8 mouse cellular contexts compared by ENCODE assay signal in the genomic region with DNA sequence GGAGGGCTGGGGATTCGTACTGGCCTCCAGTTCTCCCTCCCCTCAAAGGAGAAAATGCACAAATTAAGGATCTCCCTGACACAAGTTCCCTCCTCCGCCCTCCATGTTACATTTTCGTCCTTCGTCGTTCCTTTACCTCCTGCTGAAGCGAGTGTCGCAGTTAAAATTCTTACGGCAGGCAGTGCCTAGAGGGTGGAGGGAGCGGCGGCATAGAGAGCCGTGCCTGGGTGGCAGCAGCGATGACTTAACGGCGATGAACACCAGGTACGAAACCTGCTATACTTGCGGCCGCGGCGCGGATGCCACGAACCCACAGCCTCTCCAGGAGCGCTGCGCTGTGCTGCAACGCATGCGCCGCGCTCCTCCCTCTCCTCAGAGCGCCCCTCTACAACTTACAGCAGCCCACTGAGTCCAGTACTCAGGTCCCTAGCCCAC. TPM values are rescaled to one million over a fixed set of nuclear protein-coding genes. Genes with fewer than 3 reads are reported as not detected.
A peak's percentile ranks its signal among the peaks of the same experiment; 100 is the strongest.
DNase-seq lines count a peak whose midpoint lies in the region; ATAC-seq and TF ChIP-seq lines count a peak whose summit lies in the region.

No protein-coding gene starts in this region.

- H3K79me2 ChIP-seq in heart, adult 2 months (replicated peaks; ENCODE audit: control insufficient read depth, insufficient read depth, low read length) = no peaks in the 10 kb centered on the region

- no peak for TF ChIP-seq EP300 in heart, adult 2 months (IDR thresholded peaks at IDR 0.05; ENCODE audit: insufficient read depth, low read depth, low read length)
- no peak for TF ChIP-seq EP300 in liver, embryonic 14.5 days (IDR thresholded peaks at IDR 0.05; ENCODE audit: low read depth)

- TF ChIP-seq CTCF in cortical plate, adult 2 months (IDR thresholded peaks at IDR 0.05; ENCODE audit: extremely low read depth, insufficient read depth, low read length) = no peak
- TF ChIP-seq CTCF in heart, adult 2 months (IDR thresholded peaks at IDR 0.05) = no peak
- TF ChIP-seq CTCF in kidney, adult 2 months (conservative IDR thresholded peaks at IDR 0.05; ENCODE audit: insufficient read depth, insufficient read length, low read depth, low read length) = no peak
- no peak; the same call in 1 of the 2 replicates for TF ChIP-seq CTCF in liver, embryonic 14.5 days (IDR thresholded peaks at IDR 0.05; ENCODE audit: low read depth)
- no peak for TF ChIP-seq CTCF in testis, adult 2 months (IDR thresholded peaks at IDR 0.05; ENCODE audit: control insufficient read depth, insufficient read depth, insufficient replicate concordance, low read depth, low read length)

- H3K27me3 ChIP-seq in heart, adult 2 months (ENCODE audit: control insufficient read depth, insufficient read depth, low read length) = no peaks in the 10 kb centered on the region
- no peaks in the 10 kb centered on the region for H3K27me3 ChIP-seq in kidney, adult 2 months (replicated peaks; ENCODE audit: control insufficient read depth, insufficient read depth, low read length)
- H3K27me3 ChIP-seq in liver, embryonic 14.5 days (ENCODE audit: control insufficient read depth, insufficient read depth, low read length) = no peaks in the 10 kb centered on the region
- no peaks in the 10 kb centered on the region for H3K27me3 ChIP-seq in testis, adult 2 months (ENCODE audit: control insufficient read depth, insufficient read depth, low read length)

- peak overlapping the region; percentile 73 for H3K9ac ChIP-seq in heart, adult 2 months (ENCODE audit: low read depth, low read length)
- peak overlapping the region; percentile 66 for H3K9ac ChIP-seq in liver, embryonic 14.5 days (replicated peaks)

- ATAC-seq in liver, embryonic 14.5 days (ENCODE audit: insufficient read depth) = no peak

- peak; percentile 38 for DNase-seq in spleen, adult 18-20 months
- DNase-seq in spleen, adult 12 weeks (ENCODE audit: low spot score) = no peak
- DNase-seq in heart, adult 2 months = peak; percentile 36 to 64
- peak; percentile 41 for DNase-seq in kidney, adult 2 months
- DNase-seq in liver, embryonic 14.5 days (ENCODE audit: low read depth in 3 of 3, low spot score in 3 of 3) = peak in 2 of 3 experiments; percentile 1 to 16
- DNase-seq in natural killer cell, adult 2 months (ENCODE audit: low spot score in 2 of 2) = peak; percentile 54 to 69

- no peaks in the 10 kb centered on the region for H3K9me3 ChIP-seq in liver, embryonic 14.5 days (ENCODE audit: control insufficient read depth, low read length)

- H3K27ac ChIP-seq in cortical plate, adult 2 months (ENCODE audit: insufficient read depth, low read length) = peak overlapping the region; percentile 74; the same call in 1 of the 2 replicates
- peak overlapping the region; percentile 56 for H3K27ac ChIP-seq in heart, adult 2 months
- peak overlapping the region; percentile 51 for H3K27ac ChIP-seq in kidney, adult 2 months (ENCODE audit: insufficient read depth, low read depth, low read length)
- H3K27ac ChIP-seq in liver, embryonic 14.5 days = no peak overlapping the region
- peak overlapping the region; percentile 39 for H3K27ac ChIP-seq in testis, adult 2 months (ENCODE audit: control insufficient read depth, insufficient read depth, low read depth, low read length)

- peak; percentile 57; the same call in 1 of the 2 replicates for TF ChIP-seq POLR2A in cortical plate, adult 2 months (IDR thresholded peaks at IDR 0.05; ENCODE audit: extremely low read depth, insufficient read depth, low read length)
- peak; percentile 39 for TF ChIP-seq POLR2A in heart, adult 2 months (IDR thresholded peaks at IDR 0.05; ENCODE audit: insufficient read depth, low read depth, low read length)
- TF ChIP-seq POLR2A in kidney, adult 2 months (IDR thresholded peaks at IDR 0.05; ENCODE audit: low read depth, low read length) = no peak
- no peak for TF ChIP-seq POLR2A in testis, adult 2 months (IDR thresholded peaks at IDR 0.05; ENCODE audit: control insufficient read depth, low read depth, low read length)

- H3K4me1 ChIP-seq in cortical plate, adult 2 months (ENCODE audit: control insufficient read depth, insufficient read depth, low read length) = no peaks in the 10 kb centered on the region
- no peaks in the 10 kb centered on the region; the same call in 1 of the 2 replicates for H3K4me1 ChIP-seq in heart, adult 2 months (ENCODE audit: control insufficient read depth, insufficient read depth, low read length)
- H3K4me1 ChIP-seq in kidney, adult 2 months (ENCODE audit: control insufficient read depth, insufficient read depth, low read length) = no peaks in the 10 kb centered on the region
- peaks cover 0 to 2% of the 10 kb centered on the region in 2 experiments; a peak in 2 of 4 replicates for H3K4me1 ChIP-seq in liver, embryonic 14.5 days (replicated peaks; ENCODE audit: control insufficient read depth in 2 of 2, insufficient read depth in 2 of 2, low read length in 1 of 2)
- H3K4me1 ChIP-seq in testis, adult 2 months (ENCODE audit: control insufficient read depth, insufficient read depth, low read length) = peaks cover 3% of the 10 kb centered on the region

- H3K4me2 ChIP-seq in liver, embryonic 14.5 days (ENCODE audit: low read depth) = peak overlapping the region; percentile 79

- H3K36me3 ChIP-seq in heart, adult 2 months (ENCODE audit: control insufficient read depth, insufficient read depth, low read length) = no peaks in the 10 kb centered on the region
- no peaks in the 10 kb centered on the region for H3K36me3 ChIP-seq in kidney, adult 2 months (ENCODE audit: control insufficient read depth, insufficient read depth, low read length)
- no peaks in the 10 kb centered on the region for H3K36me3 ChIP-seq in liver, embryonic 14.5 days (replicated peaks; ENCODE audit: control insufficient read depth, insufficient read depth, low read depth)
- no peaks in the 10 kb centered on the region for H3K36me3 ChIP-seq in testis, adult 2 months (ENCODE audit: control insufficient read depth, insufficient read depth, low read length)

- intact Hi-C loops in heart, adult 2 months (cut with DNase I) = loop anchor here (5.0 kb wide), 1 partner anchor 359 kb away; the partner anchor contains the start of gene Rlim

- H3K4me3 ChIP-seq in cortical plate, adult 2 months (ENCODE audit: insufficient read depth, low read length) = peak overlapping the region; percentile 82
- H3K4me3 ChIP-seq in heart, adult 2 months = peak overlapping the region; percentile 53
- peak overlapping the region; percentile 70 for H3K4me3 ChIP-seq in kidney, adult 2 months (ENCODE audit: insufficient read depth, low read depth, low read length)
- peak overlapping the region; percentile 64 to 85 for H3K4me3 ChIP-seq in liver, embryonic 14.5 days (ENCODE audit: insufficient read depth in 1 of 2, low read depth in 2 of 2, low read length in 2 of 2)
- H3K4me3 ChIP-seq in testis, adult 2 months (ENCODE audit: control insufficient read depth, low read depth, low read length) = peak overlapping the region; percentile 84

- WGBS in heart, adult 2 months = 7% methylated on average over 27 of the region's 28 CpGs
- WGBS in kidney, adult 2 months = 1% methylated on average over 27 of the region's 28 CpGs
- WGBS in liver, embryonic 14.5 days (ENCODE audit: insufficient replicate concordance) = under 1% methylated on average over 28 of the region's 28 CpGs

RNA-seq across cellular contexts. Expression of gene Zcchc13, which starts 7.0 kb away (rescaled TPM):
- polyA plus RNA-seq in cortical plate, adult 2 months (2012; rRNA removed) = 0.19 and 0.21 TPM in 2 replicates
- total RNA-seq in heart, adult 2 months (2021) = not detected
- not detected in 2 replicates for polyA plus RNA-seq in heart, adult 2 months (2012; rRNA removed)
- 0.09 and 0.19 TPM in 2 replicates for polyA plus RNA-seq in kidney, adult 2 months (2012; rRNA removed)
- polyA plus RNA-seq in liver, embryonic 14.5 days (2012; rRNA removed) = not detected in 2 replicates
- polyA plus RNA-seq in liver, embryonic 14.5 days (2014; fragmentation: Nextera tagmentation; extraction: Ambion mirVana) = not detected in 2 replicates
- polyA plus RNA-seq in testis, adult 2 months (2012; rRNA removed) = 72.1 and 83.8 TPM in 2 replicates

Comparison
In these comparisons a context has a peak if more than half of its experiments do, and no peak if none do; other contexts are left out.
1. POLR2A ChIP-seq: peak in cortical plate, adult 2 months (single experiment) and heart, adult 2 months (single experiment); none in kidney, adult 2 months (single experiment) and testis, adult 2 months (single experiment).
2. RNA of gene Zcchc13, which starts 7.0 kb away (polyA plus RNA-seq): 72.1 to 83.8 TPM in testis, adult 2 months; 0.19 to 0.21 TPM in cortical plate, adult 2 months, 0.09 to 0.19 TPM in kidney, adult 2 months, not detected in heart, adult 2 months and not detected in liver, embryonic 14.5 days; every median in the first group is over 10 times any median in the second.
3. Peak in every context shown above with its lines, with median percentiles within 50 percentile points of each other: H3K4me3 ChIP-seq.